Mouse (Mus musculus) testis, adult 2 months (tissue): ENCODE measurements at regions not wholly inside any gene's neighbourhood (a gene's known extent, or its start where the extent isn't known, plus 50 kb on each side); places are given as distances from the start of the nearest gene placed in this dataset.

Experiments used
- H3K27ac ChIP-seq: fragments of 200-500 bp; 2 replicates; pipeline ENCODE4 v1.5.1; 2012; ENCODE audit warnings: low read depth, low read length; ENCODE audit not compliant: control insufficient read depth, insufficient read depth
- H3K27me3 ChIP-seq: fragments of 200-500 bp; 2 replicates; pipeline ENCODE4 v1.6.1; 2012; ENCODE audit warnings: mild to moderate bottlenecking, low read length, moderate library complexity; ENCODE audit not compliant: control insufficient read depth, insufficient read depth
- H3K36me3 ChIP-seq: fragments of 200-500 bp; 2 replicates; pipeline ENCODE4 v1.6.1; 2012; ENCODE audit warnings: mild to moderate bottlenecking, low read length; ENCODE audit not compliant: control insufficient read depth, insufficient read depth
- H3K4me1 ChIP-seq: fragments of 200-500 bp; 2 replicates; pipeline ENCODE4 v1.6.1; 2012; ENCODE audit warnings: low read length; ENCODE audit not compliant: control insufficient read depth, insufficient read depth
- H3K4me3 ChIP-seq: fragments of 200-500 bp; 2 replicates; pipeline ENCODE4 v1.5.1; 2012; ENCODE audit warnings: low read depth, mild to moderate bottlenecking, low read length, moderate library complexity, mixed read lengths; ENCODE audit not compliant: control insufficient read depth
- CTCF ChIP-seq: fragments of 200-500 bp; IDR thresholded peaks from 2 replicates; pipeline ENCODE4 v1.5.1; 2012; ENCODE audit warnings: low read depth, mild to moderate bottlenecking, inconsistent platforms, low read length, moderate library complexity; ENCODE audit not compliant: control insufficient read depth, insufficient read depth, insufficient replicate concordance
- POLR2A ChIP-seq: fragments of 200-500 bp; IDR thresholded peaks from 2 replicates; pipeline ENCODE4 v1.6.1; 2012; ENCODE audit warnings: low read depth, mild to moderate bottlenecking, inconsistent platforms, low read length, moderate library complexity; ENCODE audit not compliant: control insufficient read depth

DNA sequence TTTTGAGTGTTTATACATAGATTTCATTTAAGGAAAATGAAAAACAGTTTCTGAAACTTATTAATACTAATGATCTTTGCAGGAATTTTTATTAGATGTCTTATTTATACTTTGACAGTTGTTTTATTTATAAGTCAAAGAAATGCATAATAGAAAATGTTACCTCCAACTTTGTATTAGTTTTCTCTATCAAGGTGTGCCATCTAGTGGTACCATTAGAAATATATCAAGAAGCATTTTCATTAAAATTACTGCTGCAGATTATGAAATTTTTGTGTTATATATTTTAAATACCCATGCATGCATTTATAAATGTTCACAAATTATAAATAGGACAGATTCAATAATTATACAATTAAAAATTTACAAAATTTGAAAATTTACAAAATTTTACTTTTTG, 206.6 kb downstream of the Alx1 start:
- no peak overlapping the region for H3K4me3 ChIP-seq
- H3K4me1 ChIP-seq = no peaks in the 10 kb centered on the region
- no peak overlapping the region for H3K27ac ChIP-seq
- TF ChIP-seq POLR2A = no peak
- no peak for TF ChIP-seq CTCF
- no peaks in the 10 kb centered on the region for H3K27me3 ChIP-seq
- no peaks in the 10 kb centered on the region for H3K36me3 ChIP-seq

DNA sequence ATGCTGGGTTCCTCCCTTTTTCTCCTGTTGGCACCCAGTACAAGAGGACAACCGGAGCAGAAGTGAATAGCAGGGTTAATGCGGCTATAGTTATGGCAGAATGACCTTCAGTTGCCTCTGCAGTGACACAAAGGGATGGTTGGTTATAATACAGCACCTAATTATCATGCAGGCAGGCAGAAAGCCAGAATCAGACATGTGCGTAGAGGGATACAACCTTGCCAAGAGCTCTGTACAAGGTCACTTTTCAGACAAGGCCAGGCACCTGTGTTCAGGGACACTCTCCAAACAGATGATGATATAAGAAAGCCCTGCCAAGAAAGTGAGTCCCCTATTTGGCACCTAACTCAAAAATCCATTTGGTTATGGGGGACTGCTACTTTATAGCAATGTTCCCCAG, 228.6 kb downstream of the Alx1 start:
- no peaks in the 10 kb centered on the region for H3K36me3 ChIP-seq
- H3K4me3 ChIP-seq = no peak overlapping the region
- H3K27me3 ChIP-seq = no peaks in the 10 kb centered on the region
- TF ChIP-seq POLR2A (no peak), CTCF (no peak)
- no peak overlapping the region for H3K27ac ChIP-seq
- H3K4me1 ChIP-seq = no peaks in the 10 kb centered on the region

DNA sequence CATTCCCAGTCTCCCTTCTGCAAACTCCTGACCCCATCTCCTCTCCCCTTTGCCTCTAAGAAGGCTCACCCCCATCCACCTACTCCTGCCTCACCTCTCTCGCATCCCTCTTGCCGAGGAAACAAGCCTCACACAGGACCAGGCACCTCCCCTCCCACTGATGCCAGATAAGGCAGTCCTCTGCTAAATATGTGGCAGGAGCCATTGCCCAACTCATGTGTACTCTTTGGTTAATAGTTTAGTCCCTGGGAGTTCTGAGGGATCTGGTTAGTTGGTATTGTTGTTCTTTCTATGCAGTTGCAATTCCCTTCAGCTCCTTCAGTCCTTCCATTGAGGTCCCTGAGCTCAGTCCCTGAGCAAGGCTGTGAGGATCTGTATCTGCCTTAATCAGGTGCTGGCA, 250.8 kb downstream of the Alx1 start:
- no peaks in the 10 kb centered on the region for H3K27me3 ChIP-seq
- no peak overlapping the region for H3K4me3 ChIP-seq
- H3K36me3 ChIP-seq = no peaks in the 10 kb centered on the region
- no peak overlapping the region for H3K27ac ChIP-seq
- H3K4me1 ChIP-seq = no peaks in the 10 kb centered on the region
- no peak for TF ChIP-seq CTCF
- TF ChIP-seq POLR2A = no peak

DNA sequence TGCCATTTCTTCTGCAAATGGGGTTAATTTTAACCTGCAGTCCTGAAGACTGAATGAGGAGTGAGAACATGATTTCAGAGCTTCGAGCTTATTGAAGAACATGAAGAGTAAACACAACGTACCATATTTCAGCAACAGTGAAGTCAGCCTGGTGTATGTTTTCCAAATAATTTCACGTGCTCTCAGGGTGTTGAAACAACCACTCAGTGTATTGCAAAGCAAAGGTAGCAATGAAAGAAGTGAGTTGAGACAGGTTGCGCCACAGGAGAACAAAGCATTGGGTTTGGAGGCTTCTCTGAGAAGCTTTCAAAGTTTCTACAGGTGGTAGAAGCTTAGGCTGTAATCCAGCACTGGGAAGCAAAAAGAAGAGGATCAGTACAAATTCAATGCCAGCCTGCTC, 251.7 kb downstream of the Rassf9 start:
- H3K36me3 ChIP-seq = no peaks in the 10 kb centered on the region
- H3K27me3 ChIP-seq = no peaks in the 10 kb centered on the region
- no peak for TF ChIP-seq CTCF
- no peak for TF ChIP-seq POLR2A
- H3K4me3 ChIP-seq = no peak overlapping the region
- no peaks in the 10 kb centered on the region for H3K4me1 ChIP-seq
- H3K27ac ChIP-seq = no peak overlapping the region

DNA sequence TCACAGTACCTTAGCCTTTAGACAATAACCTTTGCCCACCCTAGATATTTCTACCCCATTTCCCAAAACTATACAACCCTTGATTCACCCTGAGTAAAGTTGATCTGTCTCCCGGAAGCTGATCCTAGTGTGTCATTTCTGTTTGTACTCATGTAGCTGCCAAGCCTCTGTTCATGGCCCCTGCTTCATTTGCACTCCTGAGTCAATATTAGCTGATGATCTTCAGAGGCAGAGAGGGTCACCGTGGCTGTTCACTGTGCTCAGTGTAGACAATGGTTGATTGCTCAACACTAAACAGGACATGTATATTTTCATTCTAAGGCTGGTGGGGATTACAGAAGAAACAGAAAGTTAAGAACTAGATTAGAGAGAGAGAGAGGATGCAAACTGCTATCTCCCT, 250.4 kb downstream of the Rassf9 start:
- no peak for TF ChIP-seq POLR2A
- Histone ChIP-seq H3K4me3 (no peak overlapping the region), H3K27ac (no peak overlapping the region), H3K27me3 (no peaks in the 10 kb centered on the region), H3K4me1 (no peaks in the 10 kb centered on the region), H3K36me3 (no peaks in the 10 kb centered on the region)

DNA sequence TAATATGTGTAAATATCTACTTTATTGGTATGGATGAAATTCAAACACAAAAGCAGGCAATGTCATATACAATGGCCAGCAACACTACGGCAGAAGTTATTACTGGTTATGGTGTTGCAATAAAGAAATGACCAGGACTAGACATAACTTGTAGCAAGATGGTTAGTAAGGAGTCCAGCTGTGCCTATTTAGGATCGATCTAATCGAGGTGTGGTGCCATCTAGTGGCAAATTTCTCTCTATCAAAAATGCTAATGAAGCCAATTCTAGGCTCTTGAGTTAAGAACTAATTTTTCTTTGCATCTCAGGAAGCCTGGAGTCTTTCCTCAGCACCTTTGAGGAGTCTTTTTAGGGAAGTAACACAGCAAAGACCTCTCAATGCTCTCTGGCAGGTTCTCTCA, 223.2 kb downstream of the Rassf9 start:
- Histone ChIP-seq H3K27me3 (no peaks in the 10 kb centered on the region), H3K27ac (no peak overlapping the region), H3K36me3 (no peaks in the 10 kb centered on the region), H3K4me1 (no peaks in the 10 kb centered on the region), H3K4me3 (no peak overlapping the region)
- no peak for TF ChIP-seq CTCF

DNA sequence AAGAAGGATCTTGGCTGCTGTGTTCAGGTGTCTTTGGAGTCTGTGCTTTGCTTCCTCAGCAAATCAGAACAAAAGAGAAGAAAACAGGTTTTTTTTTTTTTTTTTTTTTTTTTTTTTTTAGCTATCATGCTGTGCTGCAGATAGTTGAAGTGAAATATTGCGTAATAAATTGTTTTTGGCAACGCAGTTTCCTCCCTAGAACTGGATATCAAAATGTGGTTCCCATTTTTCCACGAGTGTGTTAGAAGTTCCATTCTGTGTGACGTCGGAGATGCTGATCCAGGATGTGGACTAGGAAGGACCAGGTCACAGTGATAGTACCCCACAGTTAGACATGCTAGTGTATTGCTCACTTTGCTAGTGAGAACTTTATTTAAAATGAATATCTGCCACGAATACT, 220.4 kb downstream of the Rassf9 start:
- Histone ChIP-seq H3K27ac (no peak overlapping the region), H3K4me3 (no peak overlapping the region), H3K36me3 (no peaks in the 10 kb centered on the region), H3K27me3 (no peaks in the 10 kb centered on the region), H3K4me1 (no peaks in the 10 kb centered on the region)
- TF ChIP-seq CTCF (no peak), POLR2A (no peak)

DNA sequence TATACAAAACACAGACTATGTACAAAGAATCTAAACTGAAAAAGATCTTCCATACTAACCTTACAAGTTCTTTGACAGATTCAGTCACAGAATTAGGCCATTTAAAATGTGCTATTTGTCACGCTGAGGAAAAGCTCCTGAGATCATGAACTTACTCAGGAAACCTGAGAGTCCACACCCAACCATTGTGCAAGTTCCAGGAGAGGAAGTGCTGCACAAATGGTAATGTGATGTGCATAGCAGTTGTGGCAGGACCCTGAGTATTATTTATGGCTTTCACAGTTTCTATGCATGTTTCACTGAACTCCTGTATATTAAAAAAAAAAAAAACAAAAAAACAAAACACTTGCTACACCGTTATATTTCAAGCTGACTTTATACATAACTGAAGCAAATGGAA, 200.2 kb downstream of the Rassf9 start:
- H3K27me3 ChIP-seq = no peaks in the 10 kb centered on the region
- TF ChIP-seq CTCF = no peak
- TF ChIP-seq POLR2A = no peak
- no peak overlapping the region for H3K27ac ChIP-seq
- no peak overlapping the region for H3K4me3 ChIP-seq
- no peaks in the 10 kb centered on the region for H3K4me1 ChIP-seq
- H3K36me3 ChIP-seq = no peaks in the 10 kb centered on the region

GRCm38 (mm10) chr10:102705848-102706247, 193.8 kb downstream of the Rassf9 start:
- TF ChIP-seq POLR2A (no peak), CTCF (no peak)
- Histone ChIP-seq H3K36me3 (no peaks in the 10 kb centered on the region), H3K4me3 (no peak overlapping the region), H3K4me1 (no peaks in the 10 kb centered on the region), H3K27me3 (no peaks in the 10 kb centered on the region), H3K27ac (no peak overlapping the region)
